Mouse (Mus musculus) testis, adult 2 months (tissue): ENCODE data around the gene Adamts16.

Source experiments
- CTCF ChIP-seq: fragments of 200-500 bp; IDR thresholded peaks from 2 replicates; pipeline ENCODE4 v1.5.1; 2012; ENCODE audit warnings: low read depth, mild to moderate bottlenecking, inconsistent platforms, low read length, moderate library complexity; ENCODE audit not compliant: control insufficient read depth, insufficient read depth, insufficient replicate concordance
- POLR2A ChIP-seq: fragments of 200-500 bp; IDR thresholded peaks from 2 replicates; pipeline ENCODE4 v1.6.1; 2012; ENCODE audit warnings: low read depth, mild to moderate bottlenecking, inconsistent platforms, low read length, moderate library complexity; ENCODE audit not compliant: control insufficient read depth

DNA sequence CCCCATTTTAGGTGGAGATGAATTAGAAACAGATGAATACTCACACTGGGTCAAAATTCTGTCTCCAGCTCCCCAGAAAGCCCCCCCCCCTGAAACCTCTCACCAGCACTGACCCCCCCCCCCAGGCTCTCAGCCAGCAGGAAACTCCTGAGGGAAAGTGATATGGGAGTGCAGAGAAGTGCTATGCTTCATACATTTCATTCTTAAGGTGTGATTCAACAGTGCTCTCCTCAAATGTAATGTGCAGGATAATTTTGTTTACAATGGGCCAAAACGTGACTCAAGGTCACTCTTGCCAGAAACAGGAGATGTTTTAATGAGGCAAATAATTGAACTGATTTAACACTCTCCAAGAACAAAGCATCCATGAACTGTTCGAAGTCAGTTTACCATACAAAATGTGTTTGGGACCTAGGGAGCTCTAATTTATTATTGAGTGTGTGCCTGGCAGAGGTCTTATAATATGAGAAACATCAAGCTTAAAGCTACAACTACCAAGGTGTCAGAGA, 152.1 kb downstream of the Adamts16 start:
- TF ChIP-seq CTCF (no peak), POLR2A (no peak)
